Mouse (Mus musculus): ENCODE measurements around the gene Armc8. TPM values are rescaled to one million over a fixed set of nuclear protein-coding genes. Genes with fewer than 3 reads are reported as not detected.

Armc8 gene
- polyA plus RNA-seq, 1 experiment from 2014 or later: 28.0 TPM

- Histone ChIP-seq H3K4me1 (ENCODE audit: control insufficient read depth, insufficient read depth, low read length) (no peaks in the 10 kb centered on the region), H3K27ac (ENCODE audit: low read depth, low read length) (no peak overlapping the region), H3K9ac (ENCODE audit: low read depth, low read length) (no peak overlapping the region), H3K9me3 (ENCODE audit: control insufficient read depth, low read length) (no peaks in the 10 kb centered on the region), H3K4me2 (replicated peaks; ENCODE audit: low read depth, low read length) (no peak overlapping the region), H3K27me3 (ENCODE audit: control insufficient read depth, insufficient read depth, low read length) (no peaks in the 10 kb centered on the region), H3K36me3 (ENCODE audit: control insufficient read depth, insufficient read depth, low read length) (no peaks in the 10 kb centered on the region), H3K4me3 (ENCODE audit: low read length) (no peak overlapping the region)
- 32% methylated on average over 8 of the region's 8 CpGs for WGBS
- peak; percentile 64 for ATAC-seq (ENCODE audit: low FRiP score, low TSS enrichment)
Measured at GRCm38 (mm10) chr9:99444590-99445178, 124.0 kb downstream of the Armc8 start.

DNA sequence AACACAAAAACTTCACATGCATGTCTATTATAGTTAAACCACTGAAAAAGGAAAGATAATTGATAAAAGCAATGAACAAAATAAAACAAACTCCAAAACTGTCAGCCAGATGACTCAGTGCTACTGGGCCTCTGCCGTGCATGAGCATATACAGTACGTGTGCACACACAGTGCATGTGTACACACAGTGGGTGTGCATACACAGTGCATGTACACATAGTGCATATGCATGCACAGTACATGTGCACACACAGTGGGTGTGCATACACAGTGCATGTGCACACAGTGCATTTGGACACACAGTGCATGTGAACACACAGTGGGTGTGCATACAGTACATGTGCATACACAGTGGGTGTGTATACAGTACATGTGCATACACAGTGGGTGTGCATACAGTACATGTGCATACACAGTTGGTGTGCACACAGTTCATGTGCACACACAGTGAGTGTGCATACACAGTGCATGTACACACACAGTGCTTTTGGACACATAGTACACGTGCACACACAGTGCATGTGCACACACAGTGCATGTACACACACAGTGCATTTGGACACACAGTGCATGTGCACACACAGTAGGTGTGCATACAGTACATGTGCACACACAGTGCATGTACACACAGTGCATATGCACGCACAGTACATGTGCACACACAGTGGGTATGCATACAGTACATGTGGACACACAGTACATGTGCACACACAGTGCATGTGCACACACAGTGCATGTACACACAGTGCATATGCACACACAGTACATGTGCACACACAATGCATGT, 126.9 kb downstream of the Armc8 start:
- peaks cover 13% of the 10 kb centered on the region for H3K27me3 ChIP-seq (ENCODE audit: control insufficient read depth, insufficient read depth, low read length)

DNA sequence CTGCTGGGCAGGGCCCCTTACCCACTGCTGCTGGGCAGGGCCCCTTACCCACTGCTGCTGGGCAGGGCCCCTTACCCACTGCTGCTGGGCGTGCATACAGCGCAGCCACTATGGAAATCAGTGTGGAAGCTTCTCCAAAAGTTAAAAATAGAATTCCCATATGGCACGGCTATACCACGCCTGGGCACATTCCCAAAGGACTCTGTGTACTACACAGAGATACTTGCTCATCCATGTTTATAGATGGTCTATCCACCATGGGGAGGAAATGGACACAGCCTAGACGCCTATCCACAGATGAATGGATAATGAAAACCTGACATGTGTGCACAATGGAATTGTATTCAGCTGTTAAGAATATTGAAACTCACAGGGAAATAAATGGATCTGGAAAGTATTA, 127.8 kb downstream of the Armc8 start:
- no peaks in the 10 kb centered on the region for H3K36me3 ChIP-seq (ENCODE audit: control insufficient read depth, insufficient read depth, low read length)
- H3K9ac ChIP-seq (ENCODE audit: low read depth, low read length): no peak overlapping the region
- peaks cover under 1% of the 10 kb centered on the region; the same call in 1 of the 2 replicates for H3K4me1 ChIP-seq (ENCODE audit: control insufficient read depth, insufficient read depth, low read length)
- no peak for ATAC-seq (ENCODE audit: low FRiP score, low TSS enrichment)
- H3K4me3 ChIP-seq (ENCODE audit: low read length): no peak overlapping the region
- 85% methylated on average over 5 of the region's 5 CpGs for WGBS
- no peak overlapping the region for H3K4me2 ChIP-seq (replicated peaks; ENCODE audit: low read depth, low read length)
- peaks cover 13% of the 10 kb centered on the region for H3K27me3 ChIP-seq (ENCODE audit: control insufficient read depth, insufficient read depth, low read length)
- H3K27ac ChIP-seq (ENCODE audit: low read depth, low read length): no peak overlapping the region
- H3K9me3 ChIP-seq (ENCODE audit: control insufficient read depth, low read length): no peaks in the 10 kb centered on the region

More for the DNA sequence above, 126.9 kb downstream of the Armc8 start:
- H3K4me3 ChIP-seq (ENCODE audit: low read length): no peak overlapping the region
- WGBS: 90% methylated on average over 4 of the region's 4 CpGs
- H3K9ac ChIP-seq (ENCODE audit: low read depth, low read length): no peak overlapping the region
- H3K27ac ChIP-seq (ENCODE audit: low read depth, low read length): no peak overlapping the region
- H3K9me3 ChIP-seq (ENCODE audit: control insufficient read depth, low read length): no peaks in the 10 kb centered on the region
- no peak for ATAC-seq (ENCODE audit: low FRiP score, low TSS enrichment)
- no peaks in the 10 kb centered on the region for H3K4me1 ChIP-seq (ENCODE audit: control insufficient read depth, insufficient read depth, low read length)
- no peak overlapping the region for H3K4me2 ChIP-seq (replicated peaks; ENCODE audit: low read depth, low read length)
- H3K36me3 ChIP-seq (ENCODE audit: control insufficient read depth, insufficient read depth, low read length): no peaks in the 10 kb centered on the region

DNA sequence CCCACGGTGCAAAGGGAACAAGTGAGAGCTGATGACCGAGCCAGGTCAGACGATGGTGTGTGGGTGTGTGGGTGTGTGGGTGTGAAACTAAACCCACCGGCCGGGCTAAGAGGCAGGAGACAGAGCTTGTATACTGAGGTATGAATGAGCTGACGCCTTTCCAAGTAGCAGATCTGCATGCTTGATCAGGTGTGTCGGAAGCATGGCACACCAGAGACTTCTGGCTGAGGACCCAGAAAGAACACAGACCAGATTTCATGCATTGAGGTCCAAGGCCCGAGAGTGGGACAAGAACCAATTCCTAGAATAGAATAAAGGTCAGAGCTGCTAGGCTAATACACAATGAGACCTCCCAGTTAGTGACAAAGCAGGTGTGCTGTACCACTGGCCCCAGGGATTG, 129.6 kb downstream of the Armc8 start:
- no peaks in the 10 kb centered on the region for H3K36me3 ChIP-seq (ENCODE audit: control insufficient read depth, insufficient read depth, low read length)
- no peak overlapping the region for H3K4me3 ChIP-seq (ENCODE audit: low read length)
- no peaks in the 10 kb centered on the region for H3K9me3 ChIP-seq (ENCODE audit: control insufficient read depth, low read length)
- ATAC-seq (ENCODE audit: low FRiP score, low TSS enrichment): no peak
- H3K27me3 ChIP-seq (ENCODE audit: control insufficient read depth, insufficient read depth, low read length): peaks cover 13% of the 10 kb centered on the region
- H3K4me2 ChIP-seq (replicated peaks; ENCODE audit: low read depth, low read length): no peak overlapping the region
- H3K9ac ChIP-seq (ENCODE audit: low read depth, low read length): no peak overlapping the region
- H3K4me1 ChIP-seq (ENCODE audit: control insufficient read depth, insufficient read depth, low read length): peaks cover 18% of the 10 kb centered on the region
- H3K27ac ChIP-seq (ENCODE audit: low read depth, low read length): no peak overlapping the region
- WGBS: 50% methylated on average over 8 of the region's 8 CpGs

DNA sequence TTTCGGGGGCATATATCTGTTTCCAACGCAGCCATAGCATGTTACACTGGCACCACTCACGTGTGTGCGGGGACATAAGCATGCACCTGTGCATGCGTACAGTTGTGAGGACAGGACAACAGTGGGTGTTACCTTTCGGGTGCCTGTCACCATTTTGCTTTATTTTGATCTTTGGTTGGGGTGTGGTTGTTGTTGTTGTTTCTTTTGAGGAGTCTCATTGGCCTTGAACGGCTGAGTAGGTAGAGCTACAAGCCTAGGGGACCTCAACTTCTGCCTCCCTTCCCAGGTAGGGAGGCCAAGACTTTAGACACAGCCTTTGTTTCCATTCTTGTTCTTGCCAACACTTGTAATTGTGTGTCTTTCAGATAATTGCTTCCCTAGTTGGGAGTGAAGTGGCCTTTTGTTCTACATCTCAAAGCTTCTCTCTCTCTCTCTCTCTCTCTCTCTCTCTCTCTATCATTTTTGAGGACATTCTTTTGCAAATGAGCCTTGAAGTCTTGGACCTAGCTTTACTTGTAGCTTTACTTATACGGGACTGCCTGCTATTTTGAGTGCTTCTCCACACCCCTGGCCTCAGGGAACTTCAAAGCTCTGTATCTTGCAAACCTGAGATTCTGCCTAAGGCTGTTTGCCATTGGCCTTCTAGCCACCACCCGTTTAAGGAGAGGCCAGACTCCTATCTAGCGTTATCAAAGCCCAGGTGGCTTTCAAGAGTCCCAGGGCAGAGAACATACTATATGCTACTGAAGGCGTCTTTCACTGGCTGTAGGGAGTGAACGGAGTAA, 130.7 kb downstream of the Armc8 start:
- ATAC-seq (ENCODE audit: low FRiP score, low TSS enrichment): no peak
- WGBS: 81% methylated on average over 12 of the region's 12 CpGs
- Histone ChIP-seq H3K9ac (ENCODE audit: low read depth, low read length) (no peak overlapping the region), H3K27ac (ENCODE audit: low read depth, low read length) (no peak overlapping the region), H3K9me3 (ENCODE audit: control insufficient read depth, low read length) (no peaks in the 10 kb centered on the region), H3K4me3 (ENCODE audit: low read length) (no peak overlapping the region), H3K4me1 (ENCODE audit: control insufficient read depth, insufficient read depth, low read length) (peaks cover 18% of the 10 kb centered on the region), H3K4me2 (replicated peaks; ENCODE audit: low read depth, low read length) (no peak overlapping the region), H3K27me3 (ENCODE audit: control insufficient read depth, insufficient read depth, low read length) (peaks cover 13% of the 10 kb centered on the region), H3K36me3 (ENCODE audit: control insufficient read depth, insufficient read depth, low read length) (no peaks in the 10 kb centered on the region)

DNA sequence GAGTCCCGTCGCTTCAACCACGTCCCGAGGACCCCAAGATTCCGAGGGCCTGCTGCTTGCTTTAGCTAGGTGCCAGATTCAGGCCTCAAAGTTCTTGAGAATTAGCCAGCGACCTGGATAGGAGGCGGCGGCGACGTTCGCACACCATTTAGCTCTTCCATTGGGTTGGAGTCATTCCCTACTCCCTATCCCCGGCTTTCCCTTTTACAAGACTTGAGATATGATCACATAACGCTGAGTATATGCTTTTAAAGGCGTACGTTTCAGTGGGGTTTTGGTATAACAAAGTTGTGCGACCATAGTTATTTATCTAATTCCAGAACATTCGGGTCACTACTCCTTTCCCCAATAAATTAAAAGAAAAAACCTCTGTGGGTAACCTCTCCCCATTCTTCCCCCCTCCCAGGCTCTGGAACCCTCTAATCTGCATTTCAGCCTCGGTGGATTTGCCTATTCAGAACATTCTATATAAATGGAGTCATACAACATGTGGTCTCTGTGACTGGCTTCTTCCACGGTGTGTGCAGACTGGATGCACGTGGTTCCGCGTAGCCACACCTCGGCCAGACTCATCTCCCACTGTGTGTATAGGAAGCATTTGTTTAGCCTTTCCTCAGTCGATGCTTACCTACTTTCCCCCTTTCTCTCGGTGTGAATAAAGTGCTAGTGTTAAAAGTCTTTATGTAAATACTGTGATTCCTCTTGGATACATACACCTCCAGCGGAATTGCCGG, 131.5 kb downstream of the Armc8 start, which contains the start of gene Mras:
Gene Mras (minus strand): TSS at position 351 of the 734 bp plus-strand sequence.
- Histone ChIP-seq H3K4me3 (ENCODE audit: low read length) (peak within 1 kb of the TSS; percentile 78), H3K27me3 (ENCODE audit: control insufficient read depth, insufficient read depth, low read length) (peaks cover 13% of the 10 kb centered on the region), H3K9me3 (ENCODE audit: control insufficient read depth, low read length) (no peaks in the 10 kb centered on the region), H3K36me3 (ENCODE audit: control insufficient read depth, insufficient read depth, low read length) (no peaks in the 10 kb centered on the region), H3K4me2 (replicated peaks; ENCODE audit: low read depth, low read length) (peak within 1 kb of the TSS; percentile 74), H3K4me1 (ENCODE audit: control insufficient read depth, insufficient read depth, low read length) (peaks cover 18% of the 10 kb centered on the region), H3K27ac (ENCODE audit: low read depth, low read length) (peak within 1 kb of the TSS; percentile 51), H3K9ac (ENCODE audit: low read depth, low read length) (peak within 1 kb of the TSS; percentile 78)
- WGBS: 16% methylated on average over 27 of the region's 27 CpGs
- 0 out of 2 replicates have a peak, but pooled peaks have one; percentile 3 for ATAC-seq (ENCODE audit: low FRiP score, low TSS enrichment)

DNA sequence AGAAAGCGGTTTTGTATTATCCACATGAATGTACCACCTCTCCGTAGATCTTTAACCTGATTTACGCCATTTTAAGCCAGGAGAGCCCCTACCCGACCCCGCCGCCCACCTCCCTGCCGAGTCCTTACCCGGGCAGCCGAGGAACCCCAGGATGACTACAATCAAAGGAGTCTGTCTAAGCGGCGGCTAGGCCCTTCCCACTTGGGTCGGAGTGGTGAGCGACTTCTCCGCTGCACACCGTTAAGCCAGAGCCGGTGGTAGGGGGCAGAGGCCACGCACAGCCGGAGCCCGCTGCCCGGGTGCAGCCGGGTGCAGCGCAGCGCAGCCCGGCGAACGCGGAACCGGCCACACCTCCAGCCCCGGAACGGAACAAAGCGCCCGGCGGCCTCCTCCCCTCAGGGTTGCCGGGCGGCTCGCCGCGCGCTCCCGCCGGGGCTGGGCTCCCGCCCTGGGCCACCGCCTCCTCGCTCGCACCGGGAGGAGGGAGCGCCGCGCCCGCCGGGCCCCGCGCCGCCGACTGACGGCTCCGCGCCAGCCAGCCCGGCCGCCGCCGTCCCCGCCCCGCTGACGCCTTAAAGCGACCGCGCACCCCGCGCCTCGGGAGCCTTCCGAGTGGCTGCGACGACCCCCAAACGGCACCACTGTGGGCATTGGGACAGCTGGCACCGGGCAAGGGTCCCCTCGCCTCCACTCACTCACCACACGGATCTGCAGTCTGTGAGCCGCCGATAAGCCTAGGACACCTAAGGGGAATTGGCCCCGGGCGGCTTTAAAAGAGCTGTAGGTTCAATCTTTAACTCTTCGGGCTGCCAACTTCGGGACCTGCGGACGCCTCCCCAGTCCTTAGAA, 132.3 kb downstream of the Armc8 start:
- peaks cover 18% of the 10 kb centered on the region for H3K4me1 ChIP-seq (ENCODE audit: control insufficient read depth, insufficient read depth, low read length)

More for the DNA sequence above, 132.3 kb downstream of the Armc8 start:
- peak overlapping the region; percentile 74 for H3K4me2 ChIP-seq (replicated peaks; ENCODE audit: low read depth, low read length)
- peak overlapping the region; percentile 78 for H3K9ac ChIP-seq (ENCODE audit: low read depth, low read length)
- ATAC-seq (ENCODE audit: low FRiP score, low TSS enrichment): peak; percentile 80
- no peaks in the 10 kb centered on the region for H3K9me3 ChIP-seq (ENCODE audit: control insufficient read depth, low read length)
- H3K36me3 ChIP-seq (ENCODE audit: control insufficient read depth, insufficient read depth, low read length): no peaks in the 10 kb centered on the region
- 1% methylated on average over 72 of the region's 86 CpGs for WGBS
- H3K27me3 ChIP-seq (ENCODE audit: control insufficient read depth, insufficient read depth, low read length): peaks cover 13% of the 10 kb centered on the region
- peak overlapping the region; percentile 78 for H3K4me3 ChIP-seq (ENCODE audit: low read length)
- peak overlapping the region; percentile 51 for H3K27ac ChIP-seq (ENCODE audit: low read depth, low read length)

Data from kidney, embryonic 14.5 days (tissue).